Mouse (Mus musculus): ENCODE results near the gene Zfp319. TPM values are rescaled to one million over a fixed set of nuclear protein-coding genes. Genes with fewer than 3 reads are reported as not detected.
A peak's percentile ranks its signal among the peaks of the same experiment; 100 is the strongest.
"Not testable (repeated sequence)": the region's sequence is repeated elsewhere in the genome, so short reads cannot be mapped to it uniquely, and the experiment has no call there.

The Zfp319 gene
- polyA plus RNA-seq (2015; fragmentation: Nextera tagmentation; extraction: Ambion mirVana) = 8.5 and 9.8 TPM in 2 replicates

- Histone ChIP-seq H3K4me3 (ENCODE audit: low read length) (peak within 1 kb of the TSS; percentile 91), H3K4me1 (replicated peaks; ENCODE audit: control insufficient read depth, insufficient read depth, low read length) (peaks cover 15% of the 10 kb centered on the region), H3K36me3 (ENCODE audit: control insufficient read depth, insufficient read depth, low read length) (peaks cover 34% of the 10 kb centered on the region), H3K4me2 (ENCODE audit: low read depth, low read length) (peak within 1 kb of the TSS; percentile 55), H3K27ac (ENCODE audit: low read length) (peak within 1 kb of the TSS; percentile 98), H3K9me3 (ENCODE audit: control insufficient read depth, low read length) (no peaks in the 10 kb centered on the region), H3K27me3 (ENCODE audit: control insufficient read depth, insufficient read depth, low read depth, low read length) (no peaks in the 10 kb centered on the region), H3K9ac (ENCODE audit: low read length) (peak within 1 kb of the TSS; percentile 93)
- 0% methylated on average over 44 of the region's 80 CpGs for WGBS
- peak; percentile 95 for ATAC-seq (ENCODE audit: low read depth)
Measured at GRCm38 (mm10) chr8:95331720-95332436, at the start of gene Zfp319, which contains the start of gene Usb1. TSS of gene Zfp319 (minus strand) at chr8:95331950. TSS of gene Usb1 (plus strand) at chr8:95332284.

GRCm38 (mm10) chr8:95380953-95381352 lies 49.2 kb upstream of the Zfp319 start:
- H3K27ac ChIP-seq (ENCODE audit: low read length) = no peak overlapping the region
- no peak for ATAC-seq (ENCODE audit: low read depth)
- H3K27me3 ChIP-seq (ENCODE audit: control insufficient read depth, insufficient read depth, low read depth, low read length) = no peaks in the 10 kb centered on the region
- peaks cover 16% of the 10 kb centered on the region for H3K4me1 ChIP-seq (replicated peaks; ENCODE audit: control insufficient read depth, insufficient read depth, low read length)
- no peak overlapping the region for H3K4me2 ChIP-seq (ENCODE audit: low read depth, low read length)
- no peaks in the 10 kb centered on the region for H3K36me3 ChIP-seq (ENCODE audit: control insufficient read depth, insufficient read depth, low read length)
- H3K9ac ChIP-seq (ENCODE audit: low read length) = no peak overlapping the region
- no peak overlapping the region for H3K4me3 ChIP-seq (ENCODE audit: low read length)
- H3K9me3 ChIP-seq (ENCODE audit: control insufficient read depth, low read length) = 0 out of 2 replicates have a peak, but pooled peaks cover 2% of the 10 kb centered on the region

GRCm38 (mm10) chr8:95378928-95379327 lies 47.2 kb upstream of the Zfp319 start:
- H3K9ac ChIP-seq (ENCODE audit: low read length); H3K4me2 ChIP-seq (ENCODE audit: low read depth, low read length); H3K9me3 ChIP-seq (ENCODE audit: control insufficient read depth, low read length); H3K27ac ChIP-seq (ENCODE audit: low read length); H3K27me3 ChIP-seq (ENCODE audit: control insufficient read depth, insufficient read depth, low read depth, low read length); ATAC-seq (ENCODE audit: low read depth); H3K4me3 ChIP-seq (ENCODE audit: low read length); H3K36me3 ChIP-seq (ENCODE audit: control insufficient read depth, insufficient read depth, low read length): not testable (repeated sequence)
- H3K4me1 ChIP-seq (replicated peaks; ENCODE audit: control insufficient read depth, insufficient read depth, low read length) = peaks cover 16% of the 10 kb centered on the region
- 91% methylated on average over 11 of the region's 11 CpGs for WGBS

GRCm38 (mm10) chr8:95377863-95378291 lies 46.1 kb upstream of the Zfp319 start:
- ATAC-seq (ENCODE audit: low read depth) = peak; percentile 86
- Histone ChIP-seq H3K27me3 (ENCODE audit: control insufficient read depth, insufficient read depth, low read depth, low read length) (no peaks in the 10 kb centered on the region), H3K4me1 (replicated peaks; ENCODE audit: control insufficient read depth, insufficient read depth, low read length) (peaks cover 16% of the 10 kb centered on the region), H3K4me3 (ENCODE audit: low read length) (no peak overlapping the region), H3K27ac (ENCODE audit: low read length) (peak overlapping the region; percentile 89), H3K36me3 (ENCODE audit: control insufficient read depth, insufficient read depth, low read length) (no peaks in the 10 kb centered on the region), H3K4me2 (ENCODE audit: low read depth, low read length) (peak overlapping the region; percentile 34), H3K9me3 (ENCODE audit: control insufficient read depth, low read length) (no peaks in the 10 kb centered on the region), H3K9ac (ENCODE audit: low read length) (0 out of 2 replicates have a peak overlapping the region, but pooled peaks have one; percentile 2)
- 7% methylated on average over 7 of the region's 7 CpGs for WGBS

GRCm38 (mm10) chr8:95377101-95377500 lies 45.4 kb upstream of the Zfp319 start:
- peak overlapping the region; percentile 89 for H3K27ac ChIP-seq (ENCODE audit: low read length)
- 46% methylated on average over 4 of the region's 4 CpGs for WGBS
- H3K4me3 ChIP-seq (ENCODE audit: low read length) = no peak overlapping the region
- peaks cover 2% of the 10 kb centered on the region for H3K36me3 ChIP-seq (ENCODE audit: control insufficient read depth, insufficient read depth, low read length)
- H3K9ac ChIP-seq (ENCODE audit: low read length) = no peak overlapping the region
- H3K4me2 ChIP-seq (ENCODE audit: low read depth, low read length) = no peak overlapping the region
- peaks cover 16% of the 10 kb centered on the region for H3K4me1 ChIP-seq (replicated peaks; ENCODE audit: control insufficient read depth, insufficient read depth, low read length)
- H3K9me3 ChIP-seq (ENCODE audit: control insufficient read depth, low read length) = no peaks in the 10 kb centered on the region
- no peaks in the 10 kb centered on the region for H3K27me3 ChIP-seq (ENCODE audit: control insufficient read depth, insufficient read depth, low read depth, low read length)
- ATAC-seq (ENCODE audit: low read depth) = no peak

- no peak overlapping the region for H3K4me2 ChIP-seq (ENCODE audit: low read depth, low read length)
- WGBS = 73% methylated on average over 12 of the region's 12 CpGs
- H3K9ac ChIP-seq (ENCODE audit: low read length) = no peak overlapping the region
- peaks cover 4% of the 10 kb centered on the region for H3K36me3 ChIP-seq (ENCODE audit: control insufficient read depth, insufficient read depth, low read length)
- no peaks in the 10 kb centered on the region for H3K9me3 ChIP-seq (ENCODE audit: control insufficient read depth, low read length)
- peaks cover 16% of the 10 kb centered on the region for H3K4me1 ChIP-seq (replicated peaks; ENCODE audit: control insufficient read depth, insufficient read depth, low read length)
- no peak for ATAC-seq (ENCODE audit: low read depth)
- no peak overlapping the region for H3K27ac ChIP-seq (ENCODE audit: low read length)
- no peaks in the 10 kb centered on the region for H3K27me3 ChIP-seq (ENCODE audit: control insufficient read depth, insufficient read depth, low read depth, low read length)
- H3K4me3 ChIP-seq (ENCODE audit: low read length) = no peak overlapping the region
Measured at GRCm38 (mm10) chr8:95376309-95376999, 44.7 kb upstream of the Zfp319 start.

GRCm38 (mm10) chr8:95375374-95375930 lies 43.7 kb upstream of the Zfp319 start:
- Histone ChIP-seq H3K27ac (ENCODE audit: low read length) (no peak overlapping the region), H3K9me3 (ENCODE audit: control insufficient read depth, low read length) (no peaks in the 10 kb centered on the region), H3K27me3 (ENCODE audit: control insufficient read depth, insufficient read depth, low read depth, low read length) (no peaks in the 10 kb centered on the region), H3K4me2 (ENCODE audit: low read depth, low read length) (no peak overlapping the region), H3K4me1 (replicated peaks; ENCODE audit: control insufficient read depth, insufficient read depth, low read length) (peaks cover 16% of the 10 kb centered on the region), H3K36me3 (ENCODE audit: control insufficient read depth, insufficient read depth, low read length) (peaks cover 6% of the 10 kb centered on the region), H3K4me3 (ENCODE audit: low read length) (no peak overlapping the region), H3K9ac (ENCODE audit: low read length) (no peak overlapping the region)
- 78% methylated on average over 7 of the region's 7 CpGs for WGBS
- ATAC-seq (ENCODE audit: low read depth) = no peak

- H3K27me3 ChIP-seq (ENCODE audit: control insufficient read depth, insufficient read depth, low read depth, low read length) = no peaks in the 10 kb centered on the region
- 83% methylated on average over 3 of the region's 3 CpGs for WGBS
- H3K4me3 ChIP-seq (ENCODE audit: low read length) = no peak overlapping the region
- H3K4me2 ChIP-seq (ENCODE audit: low read depth, low read length) = no peak overlapping the region
- H3K9ac ChIP-seq (ENCODE audit: low read length) = no peak overlapping the region
- peaks cover 6% of the 10 kb centered on the region for H3K36me3 ChIP-seq (ENCODE audit: control insufficient read depth, insufficient read depth, low read length)
- no peak for ATAC-seq (ENCODE audit: low read depth)
- H3K9me3 ChIP-seq (ENCODE audit: control insufficient read depth, low read length) = no peaks in the 10 kb centered on the region
- H3K27ac ChIP-seq (ENCODE audit: low read length) = no peak overlapping the region
- peaks cover 20% of the 10 kb centered on the region for H3K4me1 ChIP-seq (replicated peaks; ENCODE audit: control insufficient read depth, insufficient read depth, low read length)
Measured at GRCm38 (mm10) chr8:95374429-95374828, 42.7 kb upstream of the Zfp319 start.

- no peak for ATAC-seq (ENCODE audit: low read depth)
- Histone ChIP-seq H3K9me3 (ENCODE audit: control insufficient read depth, low read length) (no peaks in the 10 kb centered on the region), H3K36me3 (ENCODE audit: control insufficient read depth, insufficient read depth, low read length) (peaks cover 6% of the 10 kb centered on the region), H3K27me3 (ENCODE audit: control insufficient read depth, insufficient read depth, low read depth, low read length) (no peaks in the 10 kb centered on the region), H3K27ac (ENCODE audit: low read length) (no peak overlapping the region), H3K9ac (ENCODE audit: low read length) (no peak overlapping the region), H3K4me2 (ENCODE audit: low read depth, low read length) (no peak overlapping the region), H3K4me3 (ENCODE audit: low read length) (no peak overlapping the region), H3K4me1 (replicated peaks; ENCODE audit: control insufficient read depth, insufficient read depth, low read length) (peaks cover 22% of the 10 kb centered on the region)
- 57% methylated on average over 12 of the region's 12 CpGs for WGBS
Measured at GRCm38 (mm10) chr8:95373389-95374002, 41.7 kb upstream of the Zfp319 start.

Measured in lung, embryonic 16.5 days (tissue).